ENCODE assay signal across 15 mouse cellular contexts in genomic region chr3:127406883-127407282, GRCm38 (mm10).
A peak's percentile ranks its signal among the peaks of the same experiment; 100 is the strongest.
DNase-seq lines count a peak whose midpoint lies in the region; ATAC-seq and TF ChIP-seq lines count a peak whose summit lies in the region.
"Had no signal": no experiment of that assay in that cellular context is flagged by ENCODE, and none has a peak within 500 bp of the region (broad histone marks: within the 10 kb centered on the region; RNA-seq: fewer than 3 reads in every experiment).

No protein-coding gene starts in this region.

- DNase-seq in forebrain, embryonic 10.5 days (ENCODE audit: extremely low spot score, low spot score), result no peak
- peak; percentile 14 for DNase-seq in c-Kit-positive CD71-positive TER-119-negative erythroid progenitor cells, embryonic 14.5 days (ENCODE audit: low read depth)
- DNase-seq in hindbrain, postnatal 0 days (ENCODE audit: low spot score), result no peak
- DNase-seq in midbrain, embryonic 14.5 days, result peak; percentile 11
- no peak for DNase-seq in adrenal gland, adult (ENCODE audit: inconsistent age in 2 of 2, low spot score in 1 of 2)
- DNase-seq in gastrocnemius, adult 18-20 months (ENCODE audit: low spot score), result no peak
- no peak for DNase-seq in limb, embryonic 10.5 days (ENCODE audit: low spot score)
- DNase-seq: cerebellum, adult 9-10 months; heart, adult 2 months; kidney, adult 18-20 months; lung, embryonic 14.5 days; right cerebral cortex, postnatal 4 days; thymus, postnatal 14 days had no signal

- TF ChIP-seq CTCF in hindbrain, postnatal 0 days (IDR thresholded peaks at IDR 0.05; ENCODE audit: low read depth), result no peak

- peaks cover 36% of the 10 kb centered on the region for H3K4me1 ChIP-seq in forebrain, embryonic 12.5 days
- peaks cover 35% of the 10 kb centered on the region for H3K4me1 ChIP-seq in forebrain, embryonic 10.5 days
- peaks cover 5% of the 10 kb centered on the region; the same call in 1 of the 2 replicates for H3K4me1 ChIP-seq in hindbrain, postnatal 0 days (ENCODE audit: insufficient read depth, low read length)
- peaks cover 22% of the 10 kb centered on the region for H3K4me1 ChIP-seq in midbrain, embryonic 14.5 days (ENCODE audit: control insufficient read depth, insufficient read depth, low read length)
- peaks cover 17% of the 10 kb centered on the region for H3K4me1 ChIP-seq in limb, embryonic 10.5 days

- peak overlapping the region; percentile 77 for H3K4me2 ChIP-seq in forebrain, embryonic 12.5 days
- H3K4me2 ChIP-seq in hindbrain, postnatal 0 days (ENCODE audit: low read depth, low read length), result peak overlapping the region; percentile 61
- peak overlapping the region; percentile 82 for H3K4me2 ChIP-seq in midbrain, embryonic 14.5 days (ENCODE audit: low read length)

- H3K4me3 ChIP-seq in forebrain, embryonic 12.5 days (replicated peaks), result no peak overlapping the region
- no peak overlapping the region for H3K4me3 ChIP-seq in forebrain, embryonic 10.5 days
- H3K4me3 ChIP-seq in hindbrain, postnatal 0 days (ENCODE audit: low read length), result peak overlapping the region; percentile 60
- H3K4me3 ChIP-seq in midbrain, embryonic 14.5 days (replicated peaks; ENCODE audit: low read depth, low read length), result peak overlapping the region; percentile 2; the same call in 1 of the 2 replicates
- no peak overlapping the region for H3K4me3 ChIP-seq in limb, embryonic 10.5 days
- H3K4me3 ChIP-seq: heart, adult 2 months had no signal

- no peak overlapping the region for H3K9ac ChIP-seq in forebrain, embryonic 12.5 days
- H3K9ac ChIP-seq in hindbrain, postnatal 0 days (replicated peaks; ENCODE audit: low read length), result no peak overlapping the region
- no peak overlapping the region for H3K9ac ChIP-seq in midbrain, embryonic 14.5 days (replicated peaks; ENCODE audit: low read length)
- H3K9ac ChIP-seq: embryonic facial prominence, embryonic 15.5 days; lung, embryonic 14.5 days had no signal

- ATAC-seq in forebrain, embryonic 12.5 days (ENCODE audit: low FRiP score), result no peak
- no peak for ATAC-seq in hindbrain, postnatal 0 days
- ATAC-seq in midbrain, embryonic 14.5 days (ENCODE audit: low FRiP score, low TSS enrichment), result no peak

- no peaks in the 10 kb centered on the region for H3K36me3 ChIP-seq in forebrain, embryonic 12.5 days (replicated peaks)
- H3K36me3 ChIP-seq in forebrain, embryonic 10.5 days (replicated peaks), result no peaks in the 10 kb centered on the region
- no peaks in the 10 kb centered on the region for H3K36me3 ChIP-seq in hindbrain, postnatal 0 days (ENCODE audit: insufficient read depth, low read length)
- H3K36me3 ChIP-seq in midbrain, embryonic 14.5 days (ENCODE audit: control insufficient read depth, insufficient read depth, low read length), result no peaks in the 10 kb centered on the region
- H3K36me3 ChIP-seq in limb, embryonic 10.5 days, result no peaks in the 10 kb centered on the region
- H3K36me3 ChIP-seq: embryonic facial prominence, embryonic 15.5 days had no signal

- no peaks in the 10 kb centered on the region for H3K27me3 ChIP-seq in forebrain, embryonic 12.5 days
- no peaks in the 10 kb centered on the region for H3K27me3 ChIP-seq in forebrain, embryonic 10.5 days (ENCODE audit: poor library complexity, severe bottlenecking)
- no peaks in the 10 kb centered on the region for H3K27me3 ChIP-seq in hindbrain, postnatal 0 days (ENCODE audit: insufficient read depth, low read length)
- H3K27me3 ChIP-seq in midbrain, embryonic 14.5 days (ENCODE audit: control insufficient read depth, insufficient read depth, low read length), result no peaks in the 10 kb centered on the region
- no peaks in the 10 kb centered on the region for H3K27me3 ChIP-seq in limb, embryonic 10.5 days (ENCODE audit: low read depth, poor library complexity, severe bottlenecking)
- H3K27me3 ChIP-seq: embryonic facial prominence, embryonic 15.5 days had no signal

- no peaks in the 10 kb centered on the region for H3K9me3 ChIP-seq in forebrain, embryonic 12.5 days
- H3K9me3 ChIP-seq in forebrain, embryonic 10.5 days, result no peaks in the 10 kb centered on the region
- no peaks in the 10 kb centered on the region for H3K9me3 ChIP-seq in hindbrain, postnatal 0 days (ENCODE audit: low read length)
- no peaks in the 10 kb centered on the region for H3K9me3 ChIP-seq in midbrain, embryonic 14.5 days (ENCODE audit: control insufficient read depth, low read length)
- H3K9me3 ChIP-seq in limb, embryonic 10.5 days (replicated peaks), result no peaks in the 10 kb centered on the region
- H3K9me3 ChIP-seq: embryonic facial prominence, embryonic 15.5 days had no signal

- H3K27ac ChIP-seq in forebrain, embryonic 12.5 days, result no peak overlapping the region
- H3K27ac ChIP-seq in forebrain, embryonic 10.5 days, result no peak overlapping the region
- H3K27ac ChIP-seq in hindbrain, postnatal 0 days, result no peak overlapping the region
- H3K27ac ChIP-seq in midbrain, embryonic 14.5 days (replicated peaks; ENCODE audit: low read depth, low read length), result no peak overlapping the region
- no peak overlapping the region for H3K27ac ChIP-seq in limb, embryonic 10.5 days
- H3K27ac ChIP-seq: embryonic facial prominence, embryonic 15.5 days; heart, adult 2 months had no signal

- WGBS in forebrain, embryonic 12.5 days, result 96% methylated on average over 4 of the region's 4 CpGs
- WGBS in forebrain, embryonic 10.5 days, result 97% methylated on average over 4 of the region's 4 CpGs
- 90% methylated on average over 4 of the region's 4 CpGs for WGBS in hindbrain, postnatal 0 days
- 95% methylated on average over 4 of the region's 4 CpGs for WGBS in midbrain, embryonic 14.5 days
- 97% methylated on average over 4 of the region's 4 CpGs for WGBS in limb, embryonic 10.5 days

Comparison
In these comparisons a context has a peak if more than half of its experiments do, and no peak if none do; other contexts are left out.
1. H3K4me3 ChIP-seq: peak in hindbrain, postnatal 0 days (single experiment) and midbrain, embryonic 14.5 days (single experiment); none in forebrain, embryonic 12.5 days (single experiment), forebrain, embryonic 10.5 days (single experiment) and limb, embryonic 10.5 days (single experiment).
2. DNase-seq: peak in c-Kit-positive CD71-positive TER-119-negative erythroid progenitor cells, embryonic 14.5 days (single experiment) and midbrain, embryonic 14.5 days (single experiment); none in forebrain, embryonic 10.5 days (single experiment), hindbrain, postnatal 0 days (single experiment), adrenal gland, adult (0 of 2), gastrocnemius, adult 18-20 months (single experiment) and limb, embryonic 10.5 days (single experiment).
3. Peak in every context shown above with its lines, with median percentiles within 50 percentile points of each other: H3K4me2 ChIP-seq.